Mouse (Mus musculus): ENCODE results near the gene Pdcd2l.

Gene Pdcd2l

GRCm38 (mm10) chr7:34157994-34158393, 38.5 kb downstream of the Pdcd2l start:
- no peak for DNase-seq (ENCODE audit: inconsistent age in 2 of 2, low spot score in 1 of 2)

GRCm38 (mm10) chr7:34147193-34147592, 49.3 kb downstream of the Pdcd2l start:
- no peak for DNase-seq (ENCODE audit: inconsistent age in 2 of 2, low spot score in 1 of 2)

DNA sequence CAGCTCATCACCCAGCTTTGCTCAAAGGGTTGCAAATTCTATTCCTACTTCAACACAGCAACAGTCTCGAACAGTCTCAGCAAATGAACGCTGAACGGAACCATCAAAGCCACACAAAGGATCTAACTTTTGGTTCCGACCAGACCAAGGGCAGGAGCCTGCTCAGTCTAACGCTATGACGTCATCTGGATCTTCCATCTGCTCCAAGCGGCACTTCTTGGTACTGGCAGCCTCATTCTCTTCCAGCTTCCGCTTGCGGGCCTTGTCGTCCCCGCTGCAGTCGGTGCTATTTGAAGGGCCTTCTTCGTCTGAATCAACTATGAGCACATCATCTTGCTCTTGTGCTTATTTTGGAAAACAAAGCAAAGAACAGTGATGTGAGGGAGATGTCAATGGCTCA, 55.3 kb downstream of the Pdcd2l start:
- DNase-seq (ENCODE audit: inconsistent age in 2 of 2, low spot score in 1 of 2), result no peak

GRCm38 (mm10) chr7:34139493-34139892, 57.0 kb downstream of the Pdcd2l start:
- no peak for DNase-seq (ENCODE audit: inconsistent age in 2 of 2, low spot score in 1 of 2)

All from adrenal gland, adult (tissue).